Mouse (Mus musculus): ENCODE data around the gene Grpel1. TPM values are rescaled to one million over a fixed set of nuclear protein-coding genes. Genes with fewer than 3 reads are reported as not detected.

Grpel1 gene
- total RNA-seq, 1 experiment, result 45.0 TPM

DNA sequence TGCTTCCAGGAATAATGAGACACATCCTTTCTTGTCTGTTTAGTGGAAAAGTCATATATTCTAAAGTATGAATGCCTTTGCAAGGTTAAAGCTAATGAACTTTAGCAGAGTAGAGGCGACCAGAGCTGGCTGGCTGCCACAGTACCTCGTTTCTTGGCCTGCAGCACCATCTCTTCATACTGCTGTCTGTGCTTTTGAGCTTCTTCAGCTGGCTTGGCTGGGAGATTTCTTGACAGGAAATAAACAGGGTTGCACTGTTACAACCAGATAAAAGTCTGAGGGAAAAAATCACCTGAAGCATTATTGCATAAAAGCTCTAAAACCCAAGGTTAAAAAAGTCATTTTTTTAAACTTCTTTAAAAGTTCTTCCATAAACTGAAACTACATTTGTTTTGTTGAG lies 58.0 kb downstream of the Grpel1 start:
- Histone ChIP-seq H3K4me1 (ENCODE audit: control insufficient read depth in 2 of 2, insufficient read depth in 2 of 2, low read length in 2 of 2, poor library complexity in 1 of 2) (no peaks in the 10 kb centered on the region), H3K9me3 (ENCODE audit: control insufficient read depth, insufficient read depth, low read depth, low read length) (no peaks in the 10 kb centered on the region), H3K9ac (ENCODE audit: insufficient read depth, low read depth, low read length, poor library complexity, severe bottlenecking) (no peak overlapping the region), H3K4me3 (ENCODE audit: insufficient read depth in 1 of 2, low read depth in 1 of 2, low read length in 2 of 2, poor library complexity in 1 of 2, severe bottlenecking in 1 of 2) (no peak overlapping the region), H3K36me3 (ENCODE audit: control insufficient read depth, insufficient read depth, low read length, poor library complexity, severe bottlenecking) (peaks cover 23% of the 10 kb centered on the region; the same call in 1 of the 2 replicates), H3K27ac (ENCODE audit: insufficient read depth, low read depth, low read length, poor library complexity, severe bottlenecking) (no peak overlapping the region)
- DNase-seq (ENCODE audit: low read depth, low spot score), result no peak
- in situ Hi-C loops (cut with MboI; ENCODE audit: low sequenced_read_pairs in 2 of 2, unreplicated experiment in 2 of 2), result no loop called here
- TF ChIP-seq CHD2 (IDR thresholded peaks at IDR 0.05; ENCODE audit: low read depth, low read length), result no peak
- no peak for TF ChIP-seq ZNF384 (IDR thresholded peaks at IDR 0.05; ENCODE audit: low read depth, low read length)
- TF ChIP-seq HCFC1 (IDR thresholded peaks at IDR 0.05; ENCODE audit: borderline replicate concordance, insufficient read depth, low read length), result no peak
- TF ChIP-seq MAFK (IDR thresholded peaks at IDR 0.05; ENCODE audit: insufficient read depth, low read depth, low read length), result no peak

DNA sequence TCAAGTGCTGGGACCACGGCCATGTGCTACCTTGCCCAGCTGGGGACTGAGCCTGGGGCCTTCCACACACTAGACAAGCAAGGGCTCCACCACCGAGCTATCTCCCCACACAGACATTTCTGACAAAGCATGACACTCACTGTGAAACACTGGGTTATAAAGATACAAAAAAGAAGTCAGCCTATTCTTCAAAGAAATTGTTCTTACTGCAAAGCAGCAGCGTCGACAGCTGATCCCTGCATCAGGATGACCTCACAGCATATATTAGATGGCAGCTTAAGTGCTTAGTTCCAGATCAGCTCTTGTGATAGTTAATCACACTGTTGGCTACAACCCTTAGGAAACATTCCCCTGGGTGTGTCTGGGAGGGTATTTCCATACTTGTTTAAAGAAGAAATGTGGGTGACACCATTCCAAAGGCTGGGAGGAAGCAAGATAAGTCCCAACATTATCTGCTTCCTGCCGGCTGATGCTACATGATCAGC lies 58.5 kb downstream of the Grpel1 start:
- H3K4me3 ChIP-seq (ENCODE audit: insufficient read depth in 1 of 2, low read depth in 1 of 2, low read length in 2 of 2, poor library complexity in 1 of 2, severe bottlenecking in 1 of 2), result no peak overlapping the region
- DNase-seq (ENCODE audit: low read depth, low spot score), result no peak
- no peaks in the 10 kb centered on the region for H3K4me1 ChIP-seq (ENCODE audit: control insufficient read depth in 2 of 2, insufficient read depth in 2 of 2, low read length in 2 of 2, poor library complexity in 1 of 2)
- no peak overlapping the region; the same call in 1 of the 2 replicates for H3K27ac ChIP-seq (ENCODE audit: insufficient read depth, low read depth, low read length, poor library complexity, severe bottlenecking)
- peaks cover 20% of the 10 kb centered on the region; the same call in 1 of the 2 replicates for H3K36me3 ChIP-seq (ENCODE audit: control insufficient read depth, insufficient read depth, low read length, poor library complexity, severe bottlenecking)
- in situ Hi-C loops (cut with MboI; ENCODE audit: low sequenced_read_pairs in 2 of 2, unreplicated experiment in 2 of 2), result no loop called here
- no peak for TF ChIP-seq ZNF384 (IDR thresholded peaks at IDR 0.05; ENCODE audit: low read depth, low read length)
- no peak for TF ChIP-seq CHD2 (IDR thresholded peaks at IDR 0.05; ENCODE audit: low read depth, low read length)
- no peak for TF ChIP-seq MAFK (IDR thresholded peaks at IDR 0.05; ENCODE audit: insufficient read depth, low read depth, low read length)
- H3K9me3 ChIP-seq (ENCODE audit: control insufficient read depth, insufficient read depth, low read depth, low read length), result no peaks in the 10 kb centered on the region
- H3K9ac ChIP-seq (ENCODE audit: insufficient read depth, low read depth, low read length, poor library complexity, severe bottlenecking), result no peak overlapping the region

Other genes starting within 250 kb of the Grpel1 start
- gene Sorcs2, start 66.9 kb upstream of the Grpel1 start, total RNA-seq (2012; rRNA removed), result 4.7 and 5.4 TPM in 2 replicates
- gene Tada2b, start 19.3 kb downstream of the Grpel1 start, total RNA-seq (2012; rRNA removed), result 4.4 and 6.9 TPM in 2 replicates
- 0.42 and 1.0 TPM in 2 replicates for gene Ccdc96, start 19.6 kb downstream of the Grpel1 start, total RNA-seq (2012; rRNA removed)
- gene Tbc1d14, start 128.3 kb downstream of the Grpel1 start, total RNA-seq (2012; rRNA removed), result 12.5 and 17.6 TPM in 2 replicates
- 19.5 and 21.9 TPM in 2 replicates for gene D5Ertd579e, start 231.0 kb downstream of the Grpel1 start, total RNA-seq (2012; rRNA removed)